Mouse (Mus musculus) testis, adult 2 months (tissue): ENCODE data around the gene Sephs2. TPM values are rescaled to one million over a fixed set of nuclear protein-coding genes. Genes with fewer than 3 reads are reported as not detected.

Source experiments
- H3K27ac ChIP-seq: fragments of 200-500 bp; 2 replicates; pipeline ENCODE4 v1.5.1; 2012; ENCODE audit warnings: low read depth, low read length; ENCODE audit not compliant: control insufficient read depth, insufficient read depth
- H3K27me3 ChIP-seq: fragments of 200-500 bp; 2 replicates; pipeline ENCODE4 v1.6.1; 2012; ENCODE audit warnings: mild to moderate bottlenecking, low read length, moderate library complexity; ENCODE audit not compliant: control insufficient read depth, insufficient read depth
- H3K36me3 ChIP-seq: fragments of 200-500 bp; 2 replicates; pipeline ENCODE4 v1.6.1; 2012; ENCODE audit warnings: mild to moderate bottlenecking, low read length; ENCODE audit not compliant: control insufficient read depth, insufficient read depth
- H3K4me1 ChIP-seq: fragments of 200-500 bp; 2 replicates; pipeline ENCODE4 v1.6.1; 2012; ENCODE audit warnings: low read length; ENCODE audit not compliant: control insufficient read depth, insufficient read depth
- H3K4me3 ChIP-seq: fragments of 200-500 bp; 2 replicates; pipeline ENCODE4 v1.5.1; 2012; ENCODE audit warnings: low read depth, mild to moderate bottlenecking, low read length, moderate library complexity, mixed read lengths; ENCODE audit not compliant: control insufficient read depth
- CTCF ChIP-seq: fragments of 200-500 bp; IDR thresholded peaks from 2 replicates; pipeline ENCODE4 v1.5.1; 2012; ENCODE audit warnings: low read depth, mild to moderate bottlenecking, inconsistent platforms, low read length, moderate library complexity; ENCODE audit not compliant: control insufficient read depth, insufficient read depth, insufficient replicate concordance
- POLR2A ChIP-seq: fragments of 200-500 bp; IDR thresholded peaks from 2 replicates; pipeline ENCODE4 v1.6.1; 2012; ENCODE audit warnings: low read depth, mild to moderate bottlenecking, inconsistent platforms, low read length, moderate library complexity; ENCODE audit not compliant: control insufficient read depth
- polyA plus RNA-seq: library from polyadenylated mRNA; depleted of rRNA; stranded (reverse); fragments of >200 nt; gene quantifications from 2 replicates; pipeline ENCODE4 v1.2.3, GENCODE M21; 2012; rRNA removed

The Sephs2 gene
- polyA plus RNA-seq, 1 experiment = 79.1 TPM

- no peak for TF ChIP-seq CTCF
- no peak for TF ChIP-seq POLR2A
- H3K27ac ChIP-seq = no peak overlapping the region
- H3K4me1 ChIP-seq = no peaks in the 10 kb centered on the region
- no peaks in the 10 kb centered on the region for H3K27me3 ChIP-seq
- no peaks in the 10 kb centered on the region for H3K36me3 ChIP-seq
- no peak overlapping the region for H3K4me3 ChIP-seq
Observed at GRCm38 (mm10) chr7:127223106-127223505, 50.7 kb downstream of the Sephs2 start.

Other genes with a start within 250 kb of the Sephs2 start
- 59.1 and 59.6 TPM in 2 replicates for gene Maz, start 247.0 kb downstream of the Sephs2 start, polyA plus RNA-seq
- 10.2 and 11.2 TPM in 2 replicates for gene Kif22, start 231.6 kb downstream of the Sephs2 start, polyA plus RNA-seq
- gene Zg16, start 186.7 kb downstream of the Sephs2 start, polyA plus RNA-seq = 0.76 and 0.93 TPM in 2 replicates
- gene AI467606, start 182.7 kb downstream of the Sephs2 start, polyA plus RNA-seq = 4.6 and 4.9 TPM in 2 replicates
- 0.05 and 0.22 TPM in 2 replicates for gene Qprt, start 151.8 kb downstream of the Sephs2 start, polyA plus RNA-seq
- 0.09 and 0.10 TPM in 2 replicates for gene Spn, start 136.2 kb downstream of the Sephs2 start, polyA plus RNA-seq
- gene Cd2bp2, start 78.0 kb downstream of the Sephs2 start, polyA plus RNA-seq = 19.6 and 27.8 TPM in 2 replicates
- 5.1 and 6.3 TPM in 2 replicates for gene Tbc1d10b, start 65.6 kb downstream of the Sephs2 start, polyA plus RNA-seq
- gene Mylpf, start 65.2 kb downstream of the Sephs2 start, polyA plus RNA-seq = 1.3 and 1.4 TPM in 2 replicates
- gene Zfp553, start 41.0 kb downstream of the Sephs2 start, polyA plus RNA-seq = 3.4 and 3.7 TPM in 2 replicates
- 2.8 and 3.2 TPM in 2 replicates for gene Sept1, start 40.9 kb downstream of the Sephs2 start, polyA plus RNA-seq
- 41.0 and 48.4 TPM in 2 replicates for gene Zfp771, start 29.8 kb downstream of the Sephs2 start, polyA plus RNA-seq
- 22.2 and 23.7 TPM in 2 replicates for gene Dctpp1, start 13.3 kb downstream of the Sephs2 start, polyA plus RNA-seq
- 0.79 and 0.93 TPM in 2 replicates for gene Itgal, start 22.2 kb upstream of the Sephs2 start, polyA plus RNA-seq
- gene Zfp768, start 71.5 kb upstream of the Sephs2 start, polyA plus RNA-seq = 42.7 and 45.0 TPM in 2 replicates
- 1.0 and 1.4 TPM in 2 replicates for gene Zfp747, start 102.0 kb upstream of the Sephs2 start, polyA plus RNA-seq
- 0.32 and 0.37 TPM in 2 replicates for gene 9130019O22Rik, start 113.1 kb upstream of the Sephs2 start, polyA plus RNA-seq
- 6.2 and 6.7 TPM in 2 replicates for gene E430018J23Rik, start 119.6 kb upstream of the Sephs2 start, polyA plus RNA-seq
- gene Zfp764, start 132.8 kb upstream of the Sephs2 start, polyA plus RNA-seq = 0.30 and 0.31 TPM in 2 replicates
- gene Zfp688, start 148.0 kb upstream of the Sephs2 start, polyA plus RNA-seq = 18.6 and 30.1 TPM in 2 replicates
- 11.2 and 12.7 TPM in 2 replicates for gene Zfp689, start 175.1 kb upstream of the Sephs2 start, polyA plus RNA-seq
- 55.4 and 58.4 TPM in 2 replicates for gene Prr14, start 185.6 kb upstream of the Sephs2 start, polyA plus RNA-seq
- gene Fbrs, start 205.1 kb upstream of the Sephs2 start, polyA plus RNA-seq = 42.8 and 44.8 TPM in 2 replicates
- gene Srcap, start 237.9 kb upstream of the Sephs2 start, polyA plus RNA-seq = 13.7 and 20.0 TPM in 2 replicates
- gene Gm42715, start 245.5 kb upstream of the Sephs2 start, polyA plus RNA-seq = 6.1 and 6.6 TPM in 2 replicates